Mouse (Mus musculus) liver, embryonic 14.5 days (tissue): ENCODE data around the gene Gm26897. TPM values are rescaled to one million over a fixed set of nuclear protein-coding genes. Genes with fewer than 3 reads are reported as not detected.

Source experiments
- ATAC-seq: fragments of 200-750 bp; cut with Nextera tagmentation; 2 replicates; pipeline ENCODE4 v1.8.0; 2017; ENCODE audit warnings: moderate number of reproducible peaks, mild to moderate bottlenecking, moderate library complexity; ENCODE audit not compliant: insufficient read depth
- DNase-seq, 3 experiments: peaks; one replicate each; pipeline ENCODE4 v3.0.0-alpha.2; 2012 to 2013; ENCODE audit warnings: low read depth in 3 of 3, low spot score in 3 of 3
- H3K27ac ChIP-seq: fragments of 300-500 bp; sonication (generic); 2 replicates; pipeline ENCODE4 v1.5.1; 2014; ENCODE audit warnings: moderate library complexity, mild to moderate bottlenecking, control low read depth, inconsistent platforms
- H3K27me3 ChIP-seq: fragments of 300-500 bp; sonication (generic); 2 replicates; pipeline ENCODE4 v1.6.1; 2014; ENCODE audit warnings: mild to moderate bottlenecking, low read length, moderate library complexity; ENCODE audit not compliant: control insufficient read depth, insufficient read depth
- H3K36me3 ChIP-seq: fragments of 300-500 bp; sonication (generic); replicated peaks from 2 replicates; pipeline ENCODE4 v1.6.1; 2014; ENCODE audit warnings: low read depth; ENCODE audit not compliant: control insufficient read depth, insufficient read depth
- H3K4me1 ChIP-seq, 2 experiments: fragments of 200-500 bp in 1 of 2; fragments of 300-500 bp in 1 of 2; sonication (generic) in 1 of 2; replicated peaks; 2 replicates each; pipeline ENCODE4 v1.6.1; 2012 to 2014; ENCODE audit warnings: antibody characterized with exemption in 1 of 2, inconsistent platforms in 1 of 2, low read length in 1 of 2; ENCODE audit not compliant: control insufficient read depth in 2 of 2, insufficient read depth in 2 of 2
- H3K4me2 ChIP-seq: fragments of 300-500 bp; sonication (generic); 2 replicates; pipeline ENCODE4 v1.6.1; 2014; ENCODE audit warnings: low read depth, mild to moderate bottlenecking, control low read depth, moderate library complexity
- H3K4me3 ChIP-seq, 2 experiments: fragments of 200-500 bp in 1 of 2; fragments of 300-500 bp in 1 of 2; sonication (generic) in 1 of 2; 2 replicates each; pipeline ENCODE4 v1.5.1; 2012 to 2014; ENCODE audit warnings: low read depth in 2 of 2, low read length in 2 of 2, mild to moderate bottlenecking in 2 of 2, control low read depth in 1 of 2, inconsistent platforms in 1 of 2, moderate library complexity in 1 of 2; ENCODE audit not compliant: insufficient read depth in 1 of 2
- H3K9ac ChIP-seq: fragments of 300-500 bp; sonication (generic); replicated peaks from 2 replicates; pipeline ENCODE4 v1.6.1; 2014; ENCODE audit warnings: mild to moderate bottlenecking, control low read depth, moderate library complexity
- H3K9me3 ChIP-seq: fragments of 300-500 bp; sonication (generic); 2 replicates; pipeline ENCODE4 v1.6.1; 2016; ENCODE audit warnings: low read length, mixed read lengths; ENCODE audit not compliant: control insufficient read depth
- CTCF ChIP-seq: IDR thresholded peaks from 2 replicates; pipeline ENCODE4 v1.5.1; 2016; ENCODE audit warnings: antibody characterized with exemption, low read depth, control low read depth
- EP300 ChIP-seq: IDR thresholded peaks from 2 replicates; pipeline ENCODE4 v1.6.1; 2016; ENCODE audit warnings: antibody characterized with exemption, low read depth
- WGBS: fragments of 180-500 bp; shearing (Covaris S2); extraction: QIAGEN DNeasy Blood & Tissue Kit; methylation state at CpG from one replicate; pipeline ENCODE4 v1.1.7; 2014; ENCODE audit not compliant: insufficient replicate concordance; 5-methylcytosine and 5-hydroxymethylcytosine counted together
- polyA plus RNA-seq, 2 experiments: library from polyadenylated mRNA; depleted of rRNA in 1 of 2; stranded (reverse) in 1 of 2; unstranded in 1 of 2; fragments of >200 nt; fragmentation: Nextera tagmentation in 1 of 2; extraction: Ambion mirVana in 1 of 2; gene quantifications; 2 replicates each; pipeline versions ENCODE4 v1.2.1 to v1.2.3; 2012 to 2014

The Gm26897 gene
- polyA plus RNA-seq, 2 experiments: not detected

DNA sequence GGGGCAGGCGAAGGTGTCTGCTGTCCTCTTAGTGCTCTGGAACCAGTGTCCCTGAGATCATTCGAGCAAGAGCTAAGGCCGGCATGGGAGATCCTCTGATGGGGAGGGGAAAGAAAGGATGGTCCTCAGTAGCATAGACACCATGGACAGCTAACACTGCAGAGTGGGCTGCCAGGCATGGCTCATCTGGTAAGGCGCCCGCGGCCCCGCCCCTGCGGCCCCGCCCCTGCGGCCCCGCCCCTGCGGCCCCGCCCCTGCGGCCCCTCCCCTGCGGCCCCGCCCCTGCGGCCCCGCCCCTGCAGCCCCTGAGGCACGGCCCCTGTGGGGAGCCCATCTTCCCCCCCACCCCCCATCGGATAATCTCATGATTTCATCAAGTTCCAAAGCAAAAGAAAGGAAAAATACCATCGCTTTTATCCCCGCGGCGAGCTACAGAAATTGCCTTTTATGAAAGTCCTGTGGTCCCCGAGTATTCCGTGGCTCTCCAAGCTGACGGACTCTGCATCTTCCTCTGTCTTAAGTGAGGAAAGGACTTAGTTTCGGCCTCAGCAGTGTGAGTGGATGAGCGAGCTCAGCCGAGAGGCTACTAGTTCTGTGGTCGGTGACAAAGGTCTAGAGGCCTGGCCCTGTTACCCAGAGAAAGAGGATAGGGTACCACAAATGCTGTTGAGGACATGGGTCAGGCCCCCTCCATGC, 31.9 kb upstream of the Gm26897 start:
- Histone ChIP-seq H3K9ac (no peak overlapping the region), H3K36me3 (no peaks in the 10 kb centered on the region), H3K4me3 (no peak overlapping the region), H3K27me3 (no peaks in the 10 kb centered on the region), H3K4me2 (no peak overlapping the region; the same call in 1 of the 2 replicates), H3K4me1 (no peaks in the 10 kb centered on the region), H3K27ac (no peak overlapping the region), H3K9me3 (no peaks in the 10 kb centered on the region)
- 6% methylated on average over 28 of the region's 31 CpGs for WGBS
- ATAC-seq: no peak
- DNase-seq: no peak
- TF ChIP-seq CTCF (no peak), EP300 (no peak)

DNA sequence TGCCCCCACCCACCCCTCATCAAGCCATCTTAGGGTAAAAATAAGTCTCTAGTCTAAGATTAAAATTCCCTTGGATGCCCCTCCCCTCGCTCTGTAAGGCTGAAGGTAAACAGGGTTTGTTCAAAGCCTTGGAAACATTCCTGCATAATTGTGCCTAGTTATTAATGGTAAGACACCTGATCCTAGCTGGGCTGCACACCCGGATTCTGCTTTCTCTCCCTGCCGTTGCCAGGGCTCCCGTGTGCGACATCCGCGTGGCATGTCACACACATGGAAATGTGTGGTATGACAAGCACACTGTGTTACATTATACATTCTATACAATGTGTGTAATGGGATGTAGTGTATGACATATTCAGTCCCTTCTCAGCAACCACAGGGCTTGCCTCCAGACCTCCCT, 30.1 kb upstream of the Gm26897 start:
- ATAC-seq (no peak), DNase-seq (no peak)
- Histone ChIP-seq H3K4me2 (no peak overlapping the region), H3K9me3 (no peaks in the 10 kb centered on the region), H3K9ac (no peak overlapping the region), H3K27me3 (no peaks in the 10 kb centered on the region), H3K4me3 (no peak overlapping the region), H3K27ac (no peak overlapping the region), H3K4me1 (no peaks in the 10 kb centered on the region), H3K36me3 (no peaks in the 10 kb centered on the region)
- WGBS: 68% methylated on average over 7 of the region's 7 CpGs
- TF ChIP-seq EP300: no peak
- TF ChIP-seq CTCF: no peak

DNA sequence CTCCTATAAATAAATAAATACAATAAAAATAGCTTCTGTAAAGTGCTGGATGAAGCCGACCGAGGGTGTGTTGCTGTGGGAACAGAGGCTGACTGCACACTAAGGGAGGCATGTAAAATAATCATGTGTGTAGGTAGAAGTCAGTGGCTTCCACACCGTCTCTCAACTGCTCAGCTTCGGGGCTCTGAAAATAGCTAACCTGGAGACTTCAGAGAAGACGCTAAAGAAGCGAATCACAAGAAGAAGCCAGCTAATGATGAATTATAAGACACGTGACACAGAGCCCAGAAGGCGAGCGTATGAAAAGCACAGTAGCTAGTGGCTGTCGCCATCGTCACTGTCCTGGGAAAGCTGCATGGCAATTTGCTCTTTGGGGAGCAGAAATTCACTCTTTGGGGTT, 29.4 kb upstream of the Gm26897 start:
- Histone ChIP-seq H3K27ac (no peak overlapping the region), H3K36me3 (no peaks in the 10 kb centered on the region), H3K27me3 (no peaks in the 10 kb centered on the region), H3K9ac (no peak overlapping the region), H3K4me1 (no peaks in the 10 kb centered on the region), H3K4me3 (no peak overlapping the region), H3K9me3 (no peaks in the 10 kb centered on the region), H3K4me2 (no peak overlapping the region)
- ATAC-seq (no peak), DNase-seq (no peak)
- TF ChIP-seq EP300 (no peak), CTCF (no peak)
- WGBS: 61% methylated on average over 11 of the region's 11 CpGs

DNA sequence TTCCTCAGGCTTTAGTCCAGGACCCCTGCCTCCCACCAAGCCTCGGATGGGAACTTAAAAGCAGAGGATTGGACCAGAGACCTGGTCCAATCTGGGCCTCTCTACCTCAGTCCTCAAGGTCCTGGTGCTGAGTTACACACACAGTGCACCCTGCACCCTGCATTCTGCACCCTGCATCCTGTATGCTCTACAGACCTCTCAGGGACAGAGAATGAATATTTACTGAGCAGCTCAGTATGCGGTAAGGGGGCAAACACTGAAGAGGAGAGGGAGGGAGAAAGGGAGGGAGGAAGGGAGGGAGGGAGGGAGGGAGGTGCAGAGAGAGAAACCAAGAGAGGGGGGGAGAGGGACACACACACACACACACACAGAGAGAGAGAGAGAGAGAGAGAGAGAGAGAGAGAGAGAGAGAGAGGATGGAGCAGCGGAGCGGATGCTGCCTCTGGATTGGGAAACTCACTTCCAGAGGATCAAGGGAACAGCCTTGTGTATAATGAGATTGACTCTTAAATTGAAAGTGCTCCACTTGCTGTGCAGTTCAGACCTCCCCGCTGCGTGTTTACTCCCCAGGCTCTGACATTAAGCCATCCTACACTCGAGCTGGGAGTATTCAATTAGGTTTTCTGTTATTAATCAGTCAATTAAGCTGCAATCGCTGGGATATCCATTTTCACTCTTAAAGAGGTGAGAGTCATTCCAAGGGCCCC, 24.4 kb upstream of the Gm26897 start:
- no peak for ATAC-seq
- 45% methylated on average over 8 of the region's 8 CpGs for WGBS
- Histone ChIP-seq H3K36me3 (no peaks in the 10 kb centered on the region), H3K27me3 (no peaks in the 10 kb centered on the region), H3K27ac (no peak overlapping the region), H3K9ac (no peak overlapping the region), H3K4me2 (no peak overlapping the region), H3K9me3 (no peaks in the 10 kb centered on the region), H3K4me3 (no peak overlapping the region), H3K4me1 (no peaks in the 10 kb centered on the region)
- TF ChIP-seq EP300: no peak
- TF ChIP-seq CTCF: no peak
- no peak for DNase-seq

DNA sequence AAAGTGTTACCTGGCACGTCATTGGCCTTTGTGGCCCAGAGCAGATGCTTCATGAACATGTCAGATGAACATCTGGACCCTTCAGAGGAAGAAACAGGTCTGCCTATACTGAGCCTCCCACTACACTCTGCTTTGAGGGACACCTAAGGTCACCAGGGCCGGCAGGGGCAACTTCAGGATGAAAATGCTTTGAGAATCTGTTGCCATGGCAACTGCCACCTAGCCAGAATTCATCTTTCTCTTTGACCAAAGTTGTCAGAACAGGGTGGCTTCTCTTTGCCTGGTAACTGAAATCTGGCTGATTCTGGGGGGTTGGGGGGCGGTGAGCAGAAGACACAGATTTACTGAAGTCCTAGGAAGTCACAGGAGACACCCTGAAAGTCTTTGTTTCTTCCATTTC, 14.7 kb upstream of the Gm26897 start:
- Histone ChIP-seq H3K4me3 (no peak overlapping the region), H3K27ac (no peak overlapping the region), H3K9me3 (no peaks in the 10 kb centered on the region), H3K4me2 (no peak overlapping the region), H3K36me3 (no peaks in the 10 kb centered on the region), H3K9ac (no peak overlapping the region), H3K4me1 (no peaks in the 10 kb centered on the region), H3K27me3 (no peaks in the 10 kb centered on the region)
- DNase-seq (no peak), ATAC-seq (no peak)
- WGBS: 51% methylated on average over 3 of the region's 3 CpGs
- TF ChIP-seq EP300 (no peak), CTCF (no peak)
